Mouse (Mus musculus) kidney, postnatal 36 days (tissue): ENCODE data around the gene Timm44.
A peak's percentile ranks its signal among the peaks of the same experiment; 100 is the strongest.

ENCODE experiments used
- DNase-seq, 2 experiments: peaks; one replicate each; pipeline ENCODE4 v3.0.0; 2021 to 2022; ENCODE audit warnings: mixed read lengths in 2 of 2

Gene Timm44

DNA sequence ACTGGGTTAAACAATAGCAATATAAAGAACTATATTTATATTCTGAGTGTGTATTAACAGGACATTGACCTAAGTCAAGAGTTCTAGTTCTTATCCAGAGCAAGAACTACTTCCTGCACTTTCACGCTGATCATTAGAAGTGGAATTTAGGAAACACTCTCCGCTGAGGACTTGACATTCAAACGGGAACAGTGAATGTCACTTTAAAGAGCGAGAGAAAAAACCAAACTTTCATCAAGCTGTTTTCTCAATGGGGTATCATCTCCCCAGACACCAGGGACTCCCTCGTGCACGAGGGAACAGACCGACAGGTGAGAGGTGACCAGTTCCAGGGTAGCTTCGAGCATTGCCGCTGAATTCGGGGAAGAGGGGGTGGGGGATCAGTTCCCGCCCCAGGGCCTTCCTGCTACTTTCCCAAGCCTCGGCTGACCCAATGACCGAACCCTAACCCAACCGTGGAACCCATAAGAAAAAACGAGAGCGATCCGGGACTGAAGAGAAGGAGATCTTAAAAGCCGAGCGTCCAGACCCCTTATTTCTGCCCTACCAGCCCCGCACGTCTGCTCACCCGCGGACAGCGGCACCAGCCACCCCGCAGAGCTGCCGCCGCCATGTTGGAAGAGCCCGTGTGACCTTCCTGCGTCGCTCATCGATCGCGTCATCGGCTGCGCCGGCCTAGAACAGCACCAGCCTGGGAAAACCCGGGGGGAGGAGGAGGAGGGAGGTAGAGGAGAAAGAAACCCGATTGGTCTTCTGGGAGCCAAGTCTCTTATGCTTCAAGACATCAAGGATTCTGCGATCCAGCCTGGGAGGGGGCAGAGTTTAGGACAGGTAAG is at the start of gene Timm44:
Timm44 (minus strand) TSS at position 639 of the 836 bp plus-strand sequence.
- DNase-seq: peak; percentile 98 to 99

DNA sequence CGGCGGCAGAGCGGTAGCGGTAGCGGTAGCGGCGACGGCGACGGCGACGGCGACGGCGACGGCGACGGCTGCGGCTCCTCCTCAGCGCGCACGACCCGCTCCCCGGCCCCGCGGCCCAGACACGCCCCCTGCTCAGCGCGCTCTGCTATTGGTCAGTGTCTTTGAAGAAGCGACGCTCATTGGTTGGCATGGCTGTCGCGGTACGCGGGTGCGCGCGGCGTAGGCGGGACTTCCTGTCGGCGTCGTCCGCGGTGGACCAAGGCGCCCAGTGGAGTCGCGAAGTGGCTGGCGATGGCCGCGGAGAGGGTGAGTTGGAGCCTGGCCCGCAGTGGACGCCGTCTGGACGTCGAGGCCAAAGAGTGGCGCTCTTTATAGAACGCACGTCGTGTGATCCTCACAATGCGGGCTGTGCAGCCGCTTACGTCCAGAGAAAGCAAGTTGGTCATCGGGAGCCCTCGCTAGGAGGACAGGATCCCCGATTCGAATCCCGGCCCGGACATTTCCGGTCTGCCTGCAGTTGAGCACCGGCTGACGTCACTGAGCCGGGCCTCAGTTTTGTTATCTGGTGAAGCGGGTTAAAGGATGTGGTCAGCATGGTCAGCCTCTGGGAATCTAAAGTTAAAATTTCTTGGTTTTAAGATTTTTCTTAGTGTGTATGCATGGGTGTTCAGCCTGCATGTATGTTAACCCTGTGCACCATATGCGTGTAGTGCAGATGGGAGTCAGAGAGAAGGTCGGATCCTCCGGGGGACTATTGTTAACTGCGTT is 49.5 kb upstream of the Timm44 start, which contains the start of the genes Ccl25 and Elavl1:
Ccl25 (plus strand) TSS at position 228 of the 768 bp plus-strand sequence.
Elavl1 (minus strand) TSS at position 431 of the 768 bp plus-strand sequence.
- peak; percentile 96 to 99 for DNase-seq

DNA sequence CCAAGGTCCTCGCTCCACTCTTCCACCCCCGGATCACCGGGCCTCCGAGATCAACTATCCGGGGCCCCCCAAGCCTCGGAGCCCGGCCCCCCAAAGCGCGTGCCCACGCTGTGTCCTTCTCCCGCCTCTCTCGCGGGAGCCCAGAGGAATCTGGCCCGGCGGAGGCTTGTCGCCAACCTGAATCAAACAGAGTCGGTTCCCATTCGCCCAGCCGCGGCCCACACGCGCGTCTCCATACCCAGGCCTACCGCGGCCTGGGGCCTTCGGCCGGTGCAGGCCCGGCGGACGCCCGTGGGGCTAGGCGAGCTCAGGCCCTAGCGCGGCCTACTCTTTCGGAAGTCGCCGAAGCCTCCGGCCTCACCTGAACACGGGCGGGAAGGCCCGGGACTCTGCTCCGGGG is 48.8 kb upstream of the Timm44 start:
- DNase-seq: peak in 1 of 2 experiments; percentile 31

DNA sequence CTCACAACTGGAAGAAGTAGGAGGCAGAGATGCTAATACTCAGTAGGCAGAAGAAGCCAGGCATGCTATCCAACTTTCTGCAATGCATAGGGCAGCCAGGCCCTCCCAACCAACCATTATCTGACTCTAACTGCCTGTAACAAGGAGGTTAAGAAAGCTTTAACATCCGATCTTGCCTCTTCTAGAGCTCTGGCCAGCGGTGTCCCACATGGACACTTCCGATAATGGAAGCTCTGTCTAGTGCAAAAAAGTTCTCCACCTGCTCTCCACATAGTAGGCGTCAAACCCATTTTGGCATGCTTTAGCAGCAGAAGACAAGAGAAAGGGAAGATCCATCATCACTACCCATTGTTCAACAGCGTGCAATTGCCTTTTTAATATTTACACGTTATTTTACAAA is 48.2 kb upstream of the Timm44 start:
- DNase-seq: no peak

DNA sequence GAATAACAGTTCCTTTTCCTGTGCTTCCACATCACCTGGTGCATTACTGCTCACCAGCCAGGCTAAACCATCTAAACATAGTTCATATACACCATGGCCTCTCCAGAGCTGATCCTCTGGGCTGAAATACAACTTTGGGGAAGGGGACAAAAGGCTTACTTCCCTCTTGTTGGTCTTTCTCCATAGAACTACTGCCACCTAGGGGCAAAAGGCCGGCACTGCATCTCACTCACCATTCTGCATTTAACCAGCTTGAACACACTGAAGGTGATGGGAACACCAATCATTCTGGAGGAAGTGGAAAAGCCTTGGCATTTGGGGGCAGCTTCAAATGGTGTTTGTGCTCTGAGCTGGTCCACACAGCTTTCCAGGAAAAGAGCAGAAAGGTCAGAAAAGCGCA is 46.8 kb upstream of the Timm44 start:
- DNase-seq: peak; percentile 83 to 90

DNA sequence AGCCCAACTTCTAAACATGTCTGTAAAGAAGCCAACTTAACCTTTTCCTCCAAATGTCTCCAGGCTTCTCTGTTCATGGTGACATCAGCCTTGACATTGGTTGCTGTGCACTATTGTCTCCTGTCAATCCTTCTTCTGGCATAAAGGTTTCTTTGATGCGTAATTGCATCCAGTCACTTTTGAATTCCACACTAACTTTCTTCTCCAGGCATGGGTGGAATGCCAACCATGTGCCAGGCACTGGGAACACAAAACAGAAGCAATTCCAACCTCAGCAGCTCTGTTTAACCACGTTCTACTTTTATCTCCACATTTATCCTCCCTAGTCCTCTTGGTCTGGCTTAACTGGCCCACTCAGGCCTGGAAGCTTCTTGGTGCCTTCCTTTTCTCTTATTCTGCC is 45.3 kb upstream of the Timm44 start:
- DNase-seq: no peak

DNA sequence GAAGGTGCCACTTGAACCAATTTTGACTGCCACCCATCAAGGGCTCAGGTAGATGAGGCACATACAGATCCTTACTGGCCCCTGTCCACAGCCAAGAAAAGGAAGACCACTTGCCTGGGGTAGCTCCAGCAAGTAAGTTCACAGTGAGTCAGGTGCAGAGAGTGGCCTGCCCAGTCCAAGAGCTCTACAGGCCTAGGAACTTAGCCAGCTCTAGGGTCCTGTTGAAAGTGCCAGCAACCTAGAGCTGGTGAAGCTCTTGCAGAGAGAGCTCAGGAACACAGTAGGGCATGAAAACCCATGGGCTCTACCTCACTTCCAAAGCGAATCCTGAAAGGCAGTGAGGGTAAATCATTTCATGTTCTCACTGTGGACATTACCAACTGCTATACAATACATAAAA is 44.7 kb upstream of the Timm44 start:
- DNase-seq: no peak

DNA sequence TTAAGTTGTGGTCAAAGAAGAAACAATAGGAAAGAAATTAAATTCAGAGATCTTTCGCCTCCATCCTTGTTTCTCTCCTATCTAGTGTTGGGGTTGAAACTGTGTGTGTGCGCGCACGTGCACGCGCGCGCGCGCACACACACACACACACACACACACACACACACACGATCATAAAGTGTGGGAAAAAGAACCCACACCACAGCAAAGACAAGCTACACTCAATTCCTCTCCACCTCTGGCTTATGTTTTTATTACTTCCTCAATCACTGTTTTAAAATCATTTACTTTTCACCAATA is 43.8 kb upstream of the Timm44 start:
- no peak for DNase-seq

DNA sequence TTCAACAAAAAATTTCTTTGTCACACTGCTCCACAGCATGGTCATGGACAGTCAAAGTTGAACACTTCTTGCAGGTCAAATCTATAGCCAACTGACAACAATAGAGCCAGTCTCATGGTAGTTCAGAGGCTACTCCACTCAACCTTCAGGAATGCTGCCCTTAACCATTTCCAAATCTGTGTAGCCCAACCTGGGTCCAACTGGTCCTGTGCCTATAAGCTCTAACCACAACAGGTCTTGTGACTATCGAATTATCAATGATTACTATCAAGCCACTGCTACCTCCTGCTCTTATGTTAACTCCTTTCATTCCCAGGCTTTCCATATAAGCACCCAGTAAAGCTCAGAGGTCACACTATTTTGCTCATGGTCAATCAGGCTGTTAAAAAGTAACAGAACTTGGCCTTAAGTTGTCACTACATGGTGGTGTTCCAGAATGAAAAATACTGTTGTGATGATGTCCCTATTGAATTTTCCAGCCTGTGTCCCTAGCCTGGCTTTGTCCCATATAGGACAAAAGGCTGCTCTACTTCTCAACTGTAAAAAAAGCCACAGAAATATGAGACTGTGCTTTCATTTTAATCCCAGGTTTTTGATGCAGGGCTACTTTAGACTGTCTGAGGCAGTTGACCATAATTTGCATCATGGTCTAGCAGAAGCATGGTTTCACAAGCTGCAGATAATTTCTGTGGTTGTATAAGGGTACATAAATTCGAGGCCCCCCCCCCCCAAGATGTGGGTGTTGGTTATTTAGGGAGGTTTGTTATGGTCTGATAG is 43.3 kb upstream of the Timm44 start:
- DNase-seq: peak; percentile 14 to 58

DNA sequence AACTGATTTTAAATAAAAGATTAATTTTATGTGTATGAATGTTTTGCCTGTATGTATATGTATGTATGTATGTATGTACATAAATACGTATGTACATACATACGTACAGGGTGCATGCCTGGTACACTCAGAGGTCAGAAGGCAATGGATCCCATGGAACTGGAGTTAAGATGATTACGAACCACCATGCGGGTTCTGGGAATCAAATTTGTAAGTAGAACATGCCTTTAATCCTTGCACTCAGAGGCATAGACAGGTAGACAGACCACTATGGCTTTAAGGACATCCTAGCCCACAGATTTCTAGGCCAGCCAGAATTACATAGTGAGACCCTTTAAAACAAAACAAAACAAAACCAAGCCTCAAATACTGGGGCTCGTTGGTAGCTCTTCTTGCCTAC is 42.4 kb upstream of the Timm44 start:
- DNase-seq: no peak

DNA sequence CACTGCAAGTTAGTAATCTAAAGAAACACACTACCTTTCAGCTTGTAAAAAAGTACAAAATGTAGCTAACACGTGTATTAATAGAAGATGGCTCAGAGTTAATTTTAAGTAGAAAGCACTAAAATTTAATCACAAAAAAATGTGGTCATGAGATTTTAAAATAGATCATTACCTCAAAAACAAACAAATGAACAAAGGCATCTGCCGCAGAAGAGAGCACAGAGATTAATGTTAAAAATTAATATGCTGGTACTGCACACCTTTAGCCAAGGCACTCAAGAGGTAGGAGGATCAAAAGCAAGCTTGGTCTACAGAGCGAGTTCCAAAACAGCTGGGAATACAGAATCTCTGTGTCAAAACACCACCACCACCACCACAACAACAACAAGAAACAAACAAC is 39.1 kb upstream of the Timm44 start:
- DNase-seq: no peak

DNA sequence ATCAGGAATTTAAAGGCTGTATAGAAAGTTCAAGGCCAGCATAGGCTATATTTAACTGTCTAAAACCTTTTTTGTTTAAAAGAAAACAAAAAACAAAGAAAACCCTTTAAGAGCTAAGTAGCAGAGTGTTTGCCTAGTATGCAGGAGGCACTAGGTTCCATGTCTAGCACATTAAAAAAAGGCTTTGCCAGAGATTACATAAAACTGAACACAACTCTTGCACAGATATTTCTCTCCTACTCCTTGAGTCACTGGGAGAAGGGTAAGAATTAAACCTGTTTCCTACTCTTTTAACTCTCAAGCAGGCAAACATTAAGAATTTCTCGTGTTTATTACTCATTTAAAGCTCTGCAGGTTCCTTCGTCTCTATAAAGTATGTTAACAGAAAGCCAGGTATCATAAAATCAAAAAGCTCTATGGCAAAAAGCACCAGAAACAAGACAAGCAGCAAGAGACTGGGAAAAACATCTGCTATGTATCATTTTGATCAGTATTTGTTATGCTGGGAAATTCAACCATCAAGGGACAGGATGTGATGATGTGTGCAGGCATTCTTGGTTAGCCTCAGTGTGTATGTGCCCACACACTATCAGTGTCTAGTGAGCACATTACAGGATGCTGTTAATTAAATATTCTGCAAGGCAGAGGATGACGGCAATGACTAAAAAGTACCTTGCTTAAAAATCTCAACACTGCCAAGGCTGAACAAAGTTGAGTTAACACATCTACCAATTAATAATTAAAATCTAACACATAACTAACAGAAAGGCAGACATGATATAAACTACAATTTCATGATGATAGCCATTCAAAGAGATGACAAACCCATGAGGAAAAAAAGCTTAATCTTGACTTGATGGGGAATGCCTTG is 37.8 kb upstream of the Timm44 start:
- DNase-seq: no peak

DNA sequence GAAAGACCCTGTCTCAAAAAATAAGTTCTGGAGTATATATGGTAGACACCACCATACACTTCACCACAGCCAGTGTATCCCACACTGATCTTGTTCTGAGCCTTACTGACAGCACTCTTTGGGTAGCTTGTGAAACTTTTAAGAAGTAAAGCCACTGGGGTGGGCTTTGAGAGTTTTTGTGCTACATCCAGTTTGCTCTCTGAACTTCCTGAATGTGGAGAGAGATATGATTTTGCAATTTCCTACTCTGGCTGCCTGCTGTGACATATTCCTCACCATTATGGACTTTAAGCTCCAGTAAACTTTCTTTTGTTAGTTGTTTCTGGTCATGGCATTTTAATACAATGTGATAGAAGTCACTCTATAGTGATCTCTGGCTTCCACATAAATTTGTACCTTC is 36.4 kb upstream of the Timm44 start:
- no peak for DNase-seq

DNA sequence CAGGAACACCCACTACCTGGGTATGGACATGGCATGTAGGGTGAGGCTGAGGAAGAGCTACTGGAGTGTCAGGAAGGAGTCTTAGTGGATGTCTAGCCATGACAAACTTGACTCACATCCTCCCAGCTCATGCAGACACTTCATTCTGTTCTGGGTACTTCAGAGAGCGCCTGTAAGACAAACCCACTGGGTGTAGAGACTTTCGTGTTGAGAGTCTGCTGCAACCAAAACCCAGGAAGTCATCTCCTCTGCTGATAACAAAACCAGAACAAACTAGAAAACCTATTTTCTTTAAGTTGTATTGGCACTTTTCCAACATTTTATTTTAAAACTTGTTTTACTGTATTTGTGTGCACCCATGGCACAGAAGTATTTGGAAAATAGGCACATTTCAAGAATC is 30.1 kb upstream of the Timm44 start:
- no peak for DNase-seq

DNA sequence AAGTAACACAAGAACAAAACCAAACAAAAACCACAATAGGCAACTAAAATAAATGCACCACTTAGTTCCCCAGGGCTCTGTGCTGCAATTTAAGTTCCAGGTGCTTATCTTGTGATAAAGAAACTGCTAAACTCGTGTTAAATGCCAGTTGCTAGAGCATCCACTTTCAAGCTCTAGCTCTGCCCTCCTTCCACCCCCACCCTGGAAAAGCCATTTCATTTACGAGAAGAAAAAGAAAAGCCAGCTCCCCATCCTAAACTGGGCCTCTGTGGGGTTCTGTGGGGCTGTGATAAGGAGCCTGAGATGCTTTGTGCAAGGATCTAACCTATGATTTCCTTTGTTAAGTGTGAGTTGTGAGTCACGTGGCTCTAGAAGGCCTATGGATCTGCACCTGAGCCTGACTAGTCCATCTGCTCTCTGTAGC is 28.4 kb upstream of the Timm44 start:
- no peak for DNase-seq

DNA sequence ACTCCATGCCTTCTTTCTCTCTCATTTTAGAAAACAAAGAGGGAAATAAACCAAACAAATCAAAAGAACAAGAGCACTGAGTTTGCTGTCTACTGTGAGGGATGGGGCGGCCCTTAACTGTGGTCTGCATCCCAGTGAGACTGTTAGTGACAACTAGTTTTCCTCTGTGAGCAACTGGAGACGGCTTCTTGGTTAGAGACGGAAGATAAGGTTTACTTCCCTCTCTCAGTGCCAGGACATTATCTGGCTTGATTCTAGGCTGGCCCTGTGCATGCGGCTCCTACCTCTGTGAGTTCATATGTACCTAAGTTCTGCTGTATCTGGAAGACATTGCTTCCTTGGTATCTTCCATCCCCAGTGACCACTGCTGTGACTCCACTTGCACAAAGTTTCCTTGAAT is 22.1 kb upstream of the Timm44 start:
- no peak for DNase-seq

DNA sequence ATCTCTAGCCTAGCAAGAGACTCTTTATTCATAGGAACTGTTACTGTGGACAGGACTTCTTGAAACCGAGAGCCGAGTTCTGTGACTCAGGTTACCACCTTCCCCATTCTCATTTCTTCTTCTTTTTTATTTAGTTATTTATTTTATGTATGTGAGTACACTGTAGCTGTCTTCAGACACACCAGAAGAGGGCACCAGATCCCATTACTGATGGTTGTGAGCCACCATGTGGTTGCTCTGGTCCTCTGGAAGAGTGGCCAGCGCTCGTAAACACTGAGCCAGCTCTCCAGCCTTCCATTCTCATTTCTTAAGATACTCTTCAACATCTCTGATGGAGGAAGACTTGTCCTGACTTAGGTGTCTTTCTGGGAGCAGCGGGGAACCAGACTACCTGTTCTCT is 17.0 kb upstream of the Timm44 start:
- DNase-seq: no peak

DNA sequence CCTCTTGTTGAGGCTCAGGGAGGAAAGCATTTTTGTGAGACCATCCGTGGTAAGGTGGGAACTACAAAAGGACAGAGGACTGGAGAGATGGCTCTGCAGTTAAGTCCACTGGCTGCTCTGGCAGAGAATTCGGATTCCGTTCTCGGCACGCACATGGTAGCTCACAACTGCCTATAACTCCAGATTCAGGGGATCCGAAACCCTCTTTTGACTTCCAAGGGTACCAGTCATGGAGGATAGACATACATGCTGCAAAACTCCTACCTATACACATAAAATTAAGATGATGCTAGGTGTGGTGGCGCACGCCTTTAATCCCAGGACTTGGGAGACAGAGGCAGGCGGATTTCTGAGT is 375 bp upstream of the Timm44 start:
- no peak for DNase-seq

DNA sequence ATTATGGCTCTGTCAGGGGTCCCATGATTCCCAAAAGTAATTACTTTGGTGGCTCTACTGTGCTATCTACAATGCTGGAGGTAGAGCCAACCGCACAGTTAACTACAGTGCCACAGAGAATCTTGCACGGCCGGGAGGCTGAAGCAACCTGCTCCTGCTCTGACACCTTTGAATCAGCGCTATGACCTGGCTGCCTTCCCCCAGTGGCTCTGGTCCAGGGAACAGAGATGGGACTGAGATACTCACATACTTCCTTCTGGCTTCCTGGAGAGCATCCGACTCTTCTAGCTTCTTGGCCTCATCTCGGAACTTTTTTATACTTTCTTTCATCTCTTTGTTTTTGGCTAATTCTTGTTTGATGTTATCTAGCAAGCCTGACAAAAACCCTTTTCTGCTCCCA is 6.1 kb downstream of the Timm44 start:
- no peak for DNase-seq

DNA sequence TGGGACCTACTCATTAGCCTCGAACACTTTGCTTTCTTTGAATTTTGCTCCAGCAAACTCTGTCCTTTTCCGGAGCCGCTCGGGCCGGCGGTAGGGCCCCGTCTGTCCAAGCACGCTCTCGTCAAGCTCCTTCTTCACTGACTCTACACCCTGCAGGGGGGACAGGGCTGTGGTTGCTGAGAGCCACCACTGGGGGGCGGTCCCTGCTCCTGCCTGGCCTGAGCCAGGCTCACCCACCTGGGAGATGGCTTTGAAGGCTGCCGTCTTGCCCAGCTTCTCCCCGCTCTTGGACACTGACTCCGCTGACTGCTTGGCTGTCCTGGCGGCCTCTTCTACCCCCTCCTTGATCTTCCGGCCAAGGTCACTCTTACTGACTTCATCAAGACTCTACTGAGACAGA is 8.1 kb downstream of the Timm44 start:
- peak in 1 of 2 experiments; percentile 56 for DNase-seq

DNA sequence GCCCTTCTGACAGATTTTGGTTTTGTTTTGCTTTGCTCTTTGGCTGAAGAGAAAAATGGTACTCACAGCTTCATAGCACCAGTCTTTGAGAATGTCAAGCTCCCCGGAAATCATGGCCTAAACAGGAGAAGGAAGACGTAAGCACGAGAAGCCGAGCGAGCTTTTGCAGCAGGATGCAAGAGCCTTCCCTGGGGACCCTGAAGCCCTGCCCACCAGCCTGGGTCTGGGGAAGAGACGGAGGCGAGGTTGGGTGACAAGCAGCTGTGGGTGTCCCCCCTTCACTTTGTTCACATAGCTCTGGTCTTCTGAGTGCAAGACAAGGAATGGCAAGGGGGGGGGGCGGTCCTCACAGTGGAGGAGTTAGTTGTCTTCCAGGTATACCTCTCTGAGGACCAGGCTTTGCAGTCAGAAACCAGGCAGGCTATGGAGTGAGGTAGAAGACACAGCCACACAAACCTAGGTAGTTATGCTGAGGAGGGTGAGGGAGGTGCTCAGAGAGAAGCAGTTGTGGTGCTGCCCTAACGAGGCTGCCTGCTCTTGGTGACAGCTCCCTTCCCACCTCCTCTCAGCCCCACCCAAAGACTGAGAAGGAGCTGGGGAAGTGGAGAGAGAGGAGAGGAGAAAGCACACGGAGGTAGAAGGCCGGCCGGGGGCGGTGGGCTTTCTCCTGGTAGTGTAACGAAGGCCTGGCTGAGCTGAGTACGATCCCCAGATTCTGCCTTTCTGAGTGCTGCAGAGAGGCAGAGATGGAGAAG is 10.4 kb downstream of the Timm44 start:
- DNase-seq: no peak
